Mouse (Mus musculus) cerebellum, adult 2 months (tissue): ENCODE measurements around the gene Nr1h4. TPM values are rescaled to one million over a fixed set of nuclear protein-coding genes. Genes with fewer than 3 reads are reported as not detected.

ENCODE experiments used
- DNase-seq, 2 experiments: peaks; one replicate each; pipeline ENCODE4 v3.0.0; 2021
- H3K27ac ChIP-seq: fragments of 200-500 bp; 2 replicates; pipeline ENCODE4 v1.5.1; 2012; ENCODE audit warnings: low read length, control low read depth, inconsistent platforms; ENCODE audit not compliant: insufficient read depth
- H3K27me3 ChIP-seq: fragments of 200-500 bp; 2 replicates; pipeline ENCODE4 v1.6.1; 2012; ENCODE audit warnings: inconsistent platforms, mild to moderate bottlenecking, low read length, moderate library complexity; ENCODE audit not compliant: control insufficient read depth, insufficient read depth
- H3K4me1 ChIP-seq: fragments of 200-500 bp; 2 replicates; pipeline ENCODE4 v1.6.1; 2011; ENCODE audit warnings: low read length; ENCODE audit not compliant: control insufficient read depth, insufficient read depth
- H3K4me3 ChIP-seq: fragments of 200-500 bp; replicated peaks from 2 replicates; pipeline ENCODE3; 2011; ENCODE audit warnings: mild to moderate bottlenecking, low read depth, low read length, control low read depth; ENCODE audit not compliant: insufficient read depth
- CTCF ChIP-seq: fragments of 200-500 bp; IDR thresholded peaks from 2 replicates; pipeline ENCODE4 v1.5.1; 2011; ENCODE audit warnings: low read depth, mild to moderate bottlenecking, control low read depth, low read length, moderate library complexity, borderline replicate concordance; ENCODE audit not compliant: insufficient read depth
- POLR2A ChIP-seq: fragments of 200-500 bp; IDR thresholded peaks from 2 replicates; pipeline ENCODE4 v1.6.1; 2011; ENCODE audit warnings: low read length, control low read depth, borderline replicate concordance; ENCODE audit not compliant: insufficient read depth
- WGBS: fragments of 180-500 bp; shearing (Covaris S2); methylation state at CpG from one replicate; pipeline ENCODE4 v1.1.7; 2018; 5-methylcytosine and 5-hydroxymethylcytosine counted together
- polyA plus RNA-seq: library from polyadenylated mRNA; depleted of rRNA; stranded (reverse); fragments of >200 nt; gene quantifications from 2 replicates; pipeline ENCODE4 v1.2.3, GENCODE M21; 2012

The Nr1h4 gene
- polyA plus RNA-seq, 1 experiment, result 0.08 TPM

DNA sequence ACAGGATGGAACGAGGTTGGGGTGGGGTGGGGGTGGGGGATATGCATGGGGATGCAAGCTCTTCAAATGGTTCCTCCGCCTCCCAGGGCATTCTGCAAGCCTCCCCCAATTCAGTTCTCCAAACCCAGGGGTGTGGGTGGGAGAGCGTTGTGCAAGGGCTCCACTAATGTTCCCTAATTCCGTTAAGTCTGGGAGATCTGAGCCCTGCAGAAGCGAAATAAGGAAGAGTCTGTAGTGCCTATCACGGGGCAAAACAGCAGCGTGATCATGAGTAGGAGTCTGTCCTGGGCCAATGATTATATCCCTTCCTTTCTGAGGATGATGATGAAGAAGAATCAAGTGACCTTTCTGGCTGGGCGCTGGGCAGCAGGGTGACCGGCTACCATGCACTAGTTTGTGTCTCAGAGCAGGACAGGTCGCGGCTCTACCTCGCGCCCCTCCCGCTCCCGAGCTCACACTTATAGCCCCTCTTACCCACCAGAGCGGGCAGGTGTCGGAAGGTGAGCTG, 90.2 kb downstream of the Nr1h4 start:
- DNase-seq, result no peak
- TF ChIP-seq CTCF, result no peak
- no peak for TF ChIP-seq POLR2A
- under 1% methylated on average over 17 of the region's 17 CpGs for WGBS
- H3K27ac ChIP-seq, result no peak overlapping the region
- peak overlapping the region; percentile 88 for H3K4me3 ChIP-seq
- H3K4me1 ChIP-seq, result no peaks in the 10 kb centered on the region
- H3K27me3 ChIP-seq, result no peaks in the 10 kb centered on the region

DNA sequence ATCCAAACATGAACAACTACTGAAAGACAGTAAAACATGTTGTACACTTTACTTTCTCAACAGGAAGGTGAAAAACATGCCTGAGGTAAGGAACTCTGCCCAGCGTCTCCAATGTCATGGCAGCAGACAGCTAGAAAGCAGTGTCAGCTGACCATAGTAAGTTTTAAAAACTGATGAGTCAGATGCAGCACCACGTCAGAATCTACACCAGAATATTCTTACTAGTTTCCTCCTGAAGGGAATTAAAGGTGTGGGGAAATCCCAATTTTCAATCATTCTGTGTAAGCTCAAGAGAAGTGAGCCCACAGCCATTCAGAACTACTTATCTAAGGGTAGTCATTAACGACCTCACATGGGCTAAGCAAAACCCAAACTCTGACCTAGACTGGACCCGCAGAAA, 90.7 kb downstream of the Nr1h4 start:
- no peak overlapping the region for H3K27ac ChIP-seq
- TF ChIP-seq CTCF, result no peak
- no peak for TF ChIP-seq POLR2A
- H3K4me3 ChIP-seq, result no peak overlapping the region
- DNase-seq, result no peak
- no peaks in the 10 kb centered on the region for H3K4me1 ChIP-seq
- no peaks in the 10 kb centered on the region for H3K27me3 ChIP-seq
- WGBS, result 12% methylated on average over 4 of the region's 4 CpGs

DNA sequence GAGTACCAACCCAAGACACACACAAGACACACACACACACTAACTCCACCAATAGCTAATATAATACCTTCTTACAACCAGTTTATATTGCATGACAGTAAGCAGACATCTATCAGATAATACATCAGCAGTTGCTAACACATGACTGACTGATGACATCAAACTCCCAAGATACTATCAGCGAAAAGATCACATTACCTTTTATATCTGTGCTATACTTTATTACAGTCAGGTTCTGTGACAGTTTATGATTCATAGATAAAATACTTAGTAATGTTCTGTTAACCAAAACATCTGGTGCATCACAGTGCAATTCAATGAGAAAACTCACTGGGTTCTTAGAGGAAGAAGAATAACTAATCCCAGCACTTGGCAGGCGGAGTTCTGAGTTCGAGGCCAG, 91.4 kb downstream of the Nr1h4 start:
- H3K27ac ChIP-seq, result no peak overlapping the region
- H3K4me3 ChIP-seq, result no peak overlapping the region
- no peaks in the 10 kb centered on the region for H3K4me1 ChIP-seq
- no peak for DNase-seq
- TF ChIP-seq CTCF (no peak), POLR2A (no peak)
- H3K27me3 ChIP-seq, result no peaks in the 10 kb centered on the region
- 99% methylated on average over 3 of the region's 3 CpGs for WGBS

DNA sequence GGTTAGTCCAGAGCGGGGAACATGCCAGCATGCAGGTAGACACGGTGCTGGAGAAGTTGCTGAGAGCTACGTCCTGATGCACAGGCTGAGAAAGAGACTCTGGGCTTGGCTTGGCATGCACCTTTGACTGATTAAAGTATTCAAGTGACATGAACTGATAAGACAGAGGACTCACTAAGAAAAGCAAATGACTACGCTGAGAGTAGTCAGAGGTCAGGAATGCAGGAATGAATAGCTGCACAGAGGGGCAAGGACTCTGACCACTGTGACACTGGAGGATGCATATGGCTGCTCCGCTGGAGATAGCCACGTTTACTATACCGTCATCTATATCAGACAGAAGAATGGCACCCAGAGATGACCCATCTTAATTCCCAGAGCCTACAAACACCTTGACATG, 94.0 kb downstream of the Nr1h4 start:
- TF ChIP-seq CTCF (no peak), POLR2A (no peak)
- no peak overlapping the region for H3K4me3 ChIP-seq

DNA sequence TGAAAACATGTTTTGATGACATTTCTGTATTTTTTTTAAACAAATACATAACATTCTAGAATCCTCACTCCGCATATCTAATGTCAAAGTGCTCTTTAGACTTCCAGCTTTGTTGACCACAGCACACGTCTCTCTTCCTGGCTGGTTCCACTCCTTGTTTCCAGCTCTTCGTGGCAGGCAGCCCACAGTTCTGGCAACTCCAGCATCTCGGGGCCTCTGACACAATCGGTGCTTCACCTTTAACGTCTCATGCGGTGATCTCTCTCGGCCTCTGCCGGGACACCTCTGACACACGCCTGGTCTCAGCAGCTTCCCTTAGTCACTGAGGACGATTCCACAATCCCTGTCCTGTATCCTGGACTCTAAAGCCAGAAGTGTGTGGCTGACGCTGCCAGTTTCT, 95.4 kb downstream of the Nr1h4 start:
- H3K27ac ChIP-seq, result no peak overlapping the region
- H3K4me3 ChIP-seq, result no peak overlapping the region
- 19% methylated on average over 12 of the region's 12 CpGs for WGBS
- H3K27me3 ChIP-seq, result no peaks in the 10 kb centered on the region
- DNase-seq, result peak in 1 of 2 experiments; percentile 16
- no peaks in the 10 kb centered on the region for H3K4me1 ChIP-seq
- TF ChIP-seq CTCF (no peak), POLR2A (no peak)

More for the DNA sequence above, 94.0 kb downstream of the Nr1h4 start:
- no peaks in the 10 kb centered on the region for H3K4me1 ChIP-seq
- WGBS, result 92% methylated on average over 7 of the region's 7 CpGs
- no peak for DNase-seq
- no peaks in the 10 kb centered on the region for H3K27me3 ChIP-seq
- no peak overlapping the region for H3K27ac ChIP-seq

DNA sequence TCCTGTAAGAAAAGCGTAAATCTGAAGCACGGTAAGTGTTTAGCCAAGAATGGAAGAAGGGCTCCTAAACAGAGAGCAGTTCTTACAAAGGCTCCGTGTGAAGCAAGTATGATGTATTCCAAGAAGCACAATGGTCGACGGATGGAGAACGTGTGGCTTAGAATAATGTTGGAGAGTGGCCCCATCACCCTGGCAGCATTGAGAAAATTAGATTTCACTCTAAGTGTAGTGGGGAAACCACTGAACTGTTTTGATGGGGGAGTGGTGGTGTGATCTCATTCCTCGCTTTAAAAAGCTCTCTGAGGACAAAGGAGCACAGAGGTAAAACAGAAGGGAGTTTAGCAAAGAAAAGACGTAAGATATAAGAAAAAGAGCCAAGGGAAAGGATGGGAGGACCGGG, 95.9 kb downstream of the Nr1h4 start:
- Histone ChIP-seq H3K27ac (no peak overlapping the region), H3K4me1 (no peaks in the 10 kb centered on the region), H3K4me3 (no peak overlapping the region), H3K27me3 (no peaks in the 10 kb centered on the region)
- no peak for DNase-seq
- 61% methylated on average over 9 of the region's 9 CpGs for WGBS
- no peak for TF ChIP-seq CTCF
- TF ChIP-seq POLR2A, result no peak

- Histone ChIP-seq H3K27me3 (no peaks in the 10 kb centered on the region), H3K4me3 (no peak overlapping the region), H3K27ac (no peak overlapping the region), H3K4me1 (no peaks in the 10 kb centered on the region)
- no peak for DNase-seq
- WGBS, result 38% methylated on average over 9 of the region's 9 CpGs
- no peak for TF ChIP-seq CTCF
- TF ChIP-seq POLR2A, result no peak
Observed at GRCm38 (mm10) chr10:89435920-89436319, 97.5 kb downstream of the Nr1h4 start.

DNA sequence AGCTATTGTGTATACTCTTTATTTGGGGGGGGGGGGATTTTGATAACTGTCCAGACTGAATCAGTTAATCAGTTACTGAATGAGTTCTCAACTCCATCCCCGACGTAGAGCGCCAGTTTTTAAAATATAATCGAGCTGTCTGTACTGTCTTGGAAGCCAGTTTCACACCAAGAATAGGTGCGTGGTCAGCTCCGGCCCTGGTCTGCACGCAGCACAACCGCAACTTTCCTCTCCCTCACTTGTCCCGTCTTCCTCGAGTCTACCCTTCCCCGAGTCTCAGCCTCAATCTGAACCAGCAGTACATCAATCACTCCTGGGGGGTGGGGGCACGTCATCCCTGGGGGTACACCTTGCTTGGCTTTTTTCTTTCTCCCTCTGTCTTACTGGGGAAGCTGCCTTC, 98.0 kb downstream of the Nr1h4 start:
- no peak for DNase-seq
- Histone ChIP-seq H3K4me3 (no peak overlapping the region), H3K4me1 (no peaks in the 10 kb centered on the region), H3K27ac (no peak overlapping the region), H3K27me3 (no peaks in the 10 kb centered on the region)
- WGBS, result 65% methylated on average over 12 of the region's 12 CpGs
- TF ChIP-seq POLR2A (no peak), CTCF (no peak)
